Mouse (Mus musculus): ENCODE measurements around the gene Cdc34b.
A peak's percentile ranks its signal among the peaks of the same experiment; 100 is the strongest.

The Cdc34b gene

DNA sequence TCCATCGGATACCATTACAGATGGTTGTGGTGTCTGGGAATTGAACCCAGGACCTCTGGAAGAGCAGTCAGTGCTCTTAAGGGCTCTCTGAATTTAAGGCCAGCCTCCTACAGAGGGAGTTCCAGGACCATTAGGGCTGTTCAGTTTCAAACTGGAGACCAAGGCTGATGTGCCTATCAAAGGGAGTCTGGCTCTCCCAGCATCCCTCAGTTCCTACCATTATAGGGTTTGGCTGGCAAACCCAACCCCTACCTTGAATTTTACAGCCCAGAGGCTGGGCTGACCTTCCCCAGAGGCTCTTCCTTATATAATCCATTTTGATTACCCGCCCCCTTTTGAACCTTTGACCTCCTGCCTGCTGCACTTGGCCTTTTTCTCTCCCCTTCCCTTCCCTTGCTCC is 5.8 kb upstream of the Cdc34b start:
- no peak for DNase-seq

DNA sequence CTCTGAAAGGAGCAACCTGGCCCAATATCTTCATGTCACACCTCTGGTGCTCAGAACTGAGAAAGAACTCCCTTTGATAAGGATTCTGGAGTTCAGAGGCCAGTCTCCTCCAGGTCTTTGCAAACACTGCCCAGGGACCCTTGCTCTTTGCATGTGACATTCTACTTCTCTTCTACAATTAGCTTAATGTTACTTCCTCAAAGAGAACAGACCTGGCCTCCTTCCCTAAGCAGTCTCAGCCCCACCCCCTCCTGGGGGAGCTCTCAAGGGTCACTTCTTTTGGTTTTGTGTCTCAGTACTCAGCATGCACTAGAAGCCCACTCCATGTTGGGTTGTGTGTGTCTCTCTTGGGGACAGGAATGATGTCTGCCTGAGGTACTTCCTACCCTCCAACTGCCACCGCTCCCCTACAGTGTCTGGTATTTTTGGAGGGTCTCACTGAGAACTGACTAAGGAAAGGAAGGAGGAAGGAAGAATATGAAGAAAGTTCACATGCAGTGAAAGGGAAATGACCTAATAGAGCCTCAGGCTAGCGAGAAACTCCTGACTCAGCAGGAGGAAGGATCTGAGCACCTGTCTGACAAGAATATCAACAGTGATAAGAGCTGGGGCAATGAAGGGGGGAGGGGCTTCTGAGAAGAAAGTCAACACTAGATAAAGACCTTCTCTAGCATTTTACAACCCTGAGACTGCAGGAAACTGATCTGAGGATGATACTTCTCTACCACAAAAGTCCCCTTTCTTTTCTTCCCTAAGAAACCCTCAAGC is 11.5 kb downstream of the Cdc34b start:
- DNase-seq, result no peak

DNA sequence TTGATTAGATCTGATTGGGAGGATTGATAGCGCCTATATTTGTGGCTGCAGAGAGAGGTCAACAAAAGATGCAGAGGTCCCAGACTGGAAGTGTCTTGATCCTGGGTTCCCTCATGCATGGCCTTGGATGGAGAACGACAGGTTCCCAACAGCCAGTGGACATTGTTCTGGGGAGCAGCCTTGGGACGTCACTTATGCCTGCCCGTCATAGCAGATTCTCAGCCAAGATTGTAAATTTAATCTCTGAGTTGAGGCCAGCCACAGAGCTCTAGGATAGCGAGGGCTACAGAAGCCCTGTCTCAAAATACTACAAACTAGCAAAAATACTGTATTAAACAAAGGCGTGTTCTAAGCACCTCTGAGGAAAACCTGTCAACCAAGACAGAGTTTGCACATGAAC is 18.3 kb downstream of the Cdc34b start:
- no peak for DNase-seq

DNA sequence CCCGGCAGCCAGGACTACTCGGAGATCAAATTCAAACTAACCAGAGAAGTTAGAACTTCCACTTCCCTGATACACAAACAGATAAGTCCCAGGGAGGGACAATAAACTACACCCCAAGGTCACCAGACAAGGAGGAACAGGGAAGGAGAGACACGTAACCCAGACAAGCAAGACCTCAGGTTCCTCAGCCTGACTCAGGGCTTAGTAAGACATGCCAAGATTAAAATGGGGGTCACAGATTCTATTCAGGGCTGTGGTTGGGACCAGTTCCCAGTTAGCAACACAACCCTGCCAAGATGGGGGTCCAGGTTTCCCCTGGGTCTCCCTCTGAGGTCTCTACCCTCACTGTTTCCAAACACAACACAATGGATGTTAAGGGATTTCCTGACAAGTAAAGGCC is 18.8 kb downstream of the Cdc34b start:
- DNase-seq, result no peak

DNA sequence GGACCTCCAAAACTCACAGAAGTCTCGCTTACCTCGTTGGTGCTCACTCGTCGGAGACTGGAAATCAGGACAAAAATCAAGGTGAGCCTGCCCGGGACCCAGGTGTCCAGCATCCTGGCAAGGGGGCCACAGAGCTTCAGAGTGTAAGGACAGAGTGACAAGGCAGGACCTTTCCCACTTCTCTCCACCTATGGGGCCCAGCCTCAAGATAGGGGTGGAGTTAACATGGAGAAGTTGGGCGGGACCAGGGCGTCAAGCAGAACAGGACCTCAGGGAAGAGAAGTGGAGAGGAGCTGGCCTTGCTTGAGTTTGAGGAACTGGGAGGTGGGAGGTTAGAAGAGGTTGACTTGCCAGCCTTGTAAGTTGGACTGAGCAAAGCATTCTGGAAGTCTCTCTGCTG is 19.2 kb downstream of the Cdc34b start:
- no peak for DNase-seq

DNA sequence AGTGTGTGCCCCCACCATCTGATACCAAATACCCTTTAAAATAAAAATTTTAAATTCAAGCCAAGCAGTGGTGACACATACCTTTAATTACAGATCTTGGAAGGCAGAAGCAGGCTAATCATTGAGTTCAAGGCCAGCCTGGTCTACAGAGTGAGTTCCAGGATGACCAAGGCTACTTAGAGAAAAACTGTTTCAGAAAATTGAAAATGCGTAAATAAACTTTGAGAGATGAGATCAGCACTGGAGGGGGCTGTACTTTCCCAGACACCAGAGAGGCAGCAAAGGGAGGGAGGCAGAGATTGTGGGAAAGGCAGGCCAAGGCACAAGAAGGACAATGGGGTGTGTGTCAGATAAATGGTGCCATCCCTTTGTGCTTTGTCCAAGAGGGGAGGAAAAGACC is 20.7 kb downstream of the Cdc34b start:
- no peak for DNase-seq

DNA sequence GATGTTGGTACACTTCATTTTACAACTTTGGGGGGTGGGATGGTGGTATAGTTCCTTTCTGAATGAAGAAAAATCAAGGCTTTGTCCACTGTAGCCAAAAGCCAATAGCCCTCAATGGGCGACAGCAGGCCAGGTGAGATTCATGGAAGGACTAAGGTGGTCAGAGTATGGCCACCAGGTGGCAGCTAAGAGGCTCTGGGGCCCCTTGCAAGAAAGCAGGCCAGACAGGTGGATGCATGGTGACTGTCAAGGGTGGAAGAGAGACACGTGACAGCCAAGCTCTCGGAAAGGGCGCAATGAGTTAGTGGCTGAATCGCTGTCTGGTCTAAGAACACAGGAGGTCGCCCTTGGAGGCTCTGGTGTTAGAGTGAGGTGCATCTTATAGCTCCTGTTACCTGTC is 21.2 kb downstream of the Cdc34b start:
- no peak for DNase-seq

DNA sequence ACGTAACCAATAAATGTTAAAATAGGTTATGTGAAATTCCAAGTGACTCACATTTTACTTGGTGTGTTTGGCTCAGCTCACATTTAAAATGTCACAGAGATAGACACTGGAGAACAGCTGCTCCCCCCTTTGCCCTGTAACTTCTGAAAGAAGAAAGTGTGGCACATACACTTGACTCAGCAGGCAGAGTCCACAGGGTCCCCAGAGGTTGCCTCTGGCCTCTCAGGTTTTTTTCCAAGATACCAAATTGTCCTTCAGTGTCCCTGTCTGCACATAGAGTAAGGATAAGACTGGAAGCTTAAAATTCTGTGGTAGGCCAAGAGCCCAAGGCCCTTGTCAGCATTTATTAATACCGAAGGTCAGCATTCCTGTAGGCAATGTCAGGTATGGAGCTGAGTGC is 25.7 kb downstream of the Cdc34b start:
- DNase-seq, result no peak

DNA sequence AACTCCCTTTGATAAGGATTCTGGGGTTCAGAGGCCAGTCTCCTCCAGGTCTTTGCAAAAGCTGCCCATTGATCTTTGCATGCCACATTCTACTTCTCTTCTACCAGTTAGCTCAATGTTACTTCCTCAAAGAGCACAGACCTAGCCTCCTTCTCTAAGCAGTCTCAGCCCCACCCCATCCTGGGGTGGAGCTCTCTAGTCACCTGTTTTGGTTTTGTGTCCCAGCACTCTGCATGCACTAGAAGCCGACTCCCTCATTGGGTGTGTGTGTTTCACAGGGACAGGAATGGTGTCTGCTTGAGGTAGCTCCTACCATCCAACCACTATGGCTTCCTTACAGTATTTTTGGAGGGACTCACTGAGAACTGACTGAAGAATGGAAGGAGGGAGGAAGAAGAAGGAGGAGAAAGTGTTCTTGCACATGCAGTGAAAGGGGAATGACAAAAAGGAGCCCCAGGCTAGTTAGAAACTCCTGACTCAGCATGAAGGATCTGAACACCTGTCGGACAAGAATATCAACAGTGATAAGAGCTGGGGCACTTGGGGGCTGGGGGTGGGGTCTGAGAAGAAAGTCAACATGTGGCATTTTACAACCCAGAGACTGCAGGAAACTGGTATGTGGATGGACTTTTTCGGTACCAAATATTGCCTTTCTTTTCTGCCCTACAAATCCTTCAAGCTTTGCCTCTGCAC is 30.9 kb downstream of the Cdc34b start:
- no peak for DNase-seq

DNA sequence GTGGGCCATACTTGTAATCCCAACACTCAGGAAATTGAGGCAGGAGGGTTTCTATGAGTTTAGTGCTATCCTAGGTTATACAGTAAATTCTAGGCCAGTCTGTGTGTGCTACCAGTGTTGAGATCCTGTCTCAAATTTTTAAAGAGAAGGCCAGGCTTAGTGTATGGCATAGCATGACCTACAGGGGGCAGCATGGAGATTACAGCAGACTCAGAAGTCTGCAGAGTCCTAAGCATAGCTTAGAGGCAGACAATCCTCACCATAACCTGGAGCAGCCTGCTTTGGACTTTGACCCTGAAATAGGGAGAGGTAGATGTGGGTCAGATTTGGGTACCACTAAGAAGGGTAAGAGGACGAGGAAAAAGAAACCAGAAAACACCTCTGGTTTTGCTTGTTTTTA is 32.3 kb downstream of the Cdc34b start:
- DNase-seq, result no peak

DNA sequence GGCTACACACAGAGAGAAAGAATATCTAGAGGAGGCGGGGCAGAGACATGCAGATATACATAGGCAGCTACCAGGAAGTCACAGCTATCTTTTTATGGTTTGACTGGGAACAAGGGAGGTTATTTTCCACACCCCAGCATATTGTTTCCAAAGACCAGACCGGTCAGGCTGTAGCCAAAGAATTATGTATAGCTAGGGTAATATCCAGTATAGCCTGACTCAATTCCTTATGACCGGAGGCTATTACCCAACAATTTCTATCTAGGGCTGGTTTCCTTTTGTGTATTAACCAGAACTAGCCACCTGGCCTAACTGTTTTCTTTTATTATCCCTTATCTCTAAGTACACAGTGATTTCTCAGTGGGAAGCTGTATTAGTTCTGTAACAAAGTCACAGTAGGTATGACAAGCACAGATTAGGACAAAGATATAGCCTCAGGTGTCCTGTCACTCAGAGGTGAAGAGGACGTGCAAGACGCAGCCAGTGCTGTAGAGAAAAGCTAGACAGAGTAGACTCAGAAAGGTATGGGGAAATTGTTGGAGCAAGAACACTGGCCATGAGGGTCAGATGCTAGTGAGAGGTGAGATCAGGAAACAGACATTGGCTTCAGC is 33.4 kb downstream of the Cdc34b start:
- DNase-seq, result no peak

DNA sequence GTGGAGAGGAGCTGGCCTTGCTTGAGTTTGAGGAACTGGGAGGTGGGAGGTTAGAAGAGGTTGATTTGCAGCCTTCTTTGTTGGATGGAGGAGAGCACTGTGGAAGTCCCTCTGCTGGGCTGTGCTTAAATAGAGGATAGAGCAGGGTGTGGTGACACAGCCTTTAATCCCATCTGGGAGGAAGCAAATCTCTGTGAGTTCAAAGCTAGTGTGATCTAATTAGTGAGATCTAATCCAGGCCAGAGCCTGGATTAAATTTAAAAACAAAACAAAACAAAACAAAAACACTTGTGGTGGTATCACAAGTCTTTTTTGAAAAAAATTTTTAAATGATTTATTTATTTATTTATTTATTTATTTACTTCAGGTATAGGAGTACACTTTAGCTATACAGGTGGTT is 41.0 kb downstream of the Cdc34b start, which contains the start of gene Tmem92:
Gene Tmem92, minus strand, starts transcription at position 101 of the 400 bp plus-strand sequence.
- no peak for DNase-seq

DNA sequence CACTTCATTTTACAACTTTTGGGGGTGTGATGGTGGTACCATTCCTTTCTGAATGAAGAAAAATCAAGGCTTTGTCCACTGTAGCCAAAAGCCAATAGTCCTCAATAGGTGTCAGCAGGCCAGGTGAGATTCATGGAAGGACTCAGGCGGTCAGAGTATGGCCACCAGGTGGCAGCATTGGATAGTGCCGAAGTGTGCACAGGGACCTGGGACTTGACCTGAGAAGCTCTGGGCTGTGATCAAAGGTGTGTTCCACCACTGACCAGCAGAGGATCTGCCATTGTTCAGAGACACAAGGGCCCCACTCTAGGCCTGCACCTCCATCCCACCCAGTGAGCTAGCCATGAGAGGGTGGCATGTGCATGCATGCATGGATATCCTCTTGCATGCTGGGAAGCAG is 43.7 kb downstream of the Cdc34b start:
- DNase-seq, result peak; percentile 64 to 71

DNA sequence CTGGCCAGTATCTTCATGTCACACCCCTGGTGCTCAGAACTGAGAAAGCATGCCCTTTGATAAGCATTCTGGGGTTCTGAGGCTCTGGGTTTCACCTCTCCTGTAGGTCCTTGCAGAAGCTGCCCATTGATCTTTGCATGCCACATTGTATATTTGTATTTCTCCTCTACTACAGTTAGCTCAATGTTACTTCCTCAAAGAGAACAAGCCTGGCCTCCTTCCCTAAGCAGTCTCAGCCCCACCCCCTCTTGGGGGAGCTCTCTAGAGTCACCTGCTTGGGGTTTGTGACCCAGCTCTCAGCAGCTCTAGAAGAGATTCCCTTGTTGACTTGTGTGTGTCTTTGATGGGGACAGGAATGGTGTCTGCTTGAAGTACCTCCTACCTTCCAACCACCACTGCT is 50.1 kb downstream of the Cdc34b start:
- no peak for DNase-seq
